8 mouse cellular contexts compared by ENCODE assay signal in the genomic region with DNA sequence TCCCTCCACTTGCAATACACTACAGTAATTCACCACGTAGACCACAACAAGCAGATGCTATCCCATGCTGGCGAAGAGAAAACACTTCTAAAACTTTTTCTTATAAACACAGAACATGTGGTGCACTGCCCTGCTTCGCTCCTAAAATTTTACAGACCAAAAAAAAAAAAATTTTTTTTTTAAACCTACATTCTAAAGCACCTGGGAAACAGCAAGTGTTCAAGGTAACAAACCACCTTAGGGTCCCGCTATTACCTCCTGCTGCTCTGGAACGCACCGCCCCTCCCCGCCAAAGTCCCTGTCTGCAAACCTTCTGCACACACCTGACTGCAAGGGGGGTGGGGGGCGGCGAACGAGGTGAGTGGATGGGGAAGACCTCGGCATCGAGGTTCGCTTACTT. TPM values are rescaled to one million over a fixed set of nuclear protein-coding genes. Genes with fewer than 3 reads are reported as not detected.
DNase-seq lines count a peak whose midpoint lies in the region; ATAC-seq and TF ChIP-seq lines count a peak whose summit lies in the region.

A gene (plus strand): TSS at position 301 of the 400 bp plus-strand sequence.

- no peak for ATAC-seq in erythroblast, adult 5-6 weeks (replicated peaks; ENCODE audit: low FRiP score, poor library complexity, severe bottlenecking)
- no peak for ATAC-seq in limb, embryonic 12.5 days (ENCODE audit: insufficient number of reproducible peaks, insufficient read depth, low FRiP score, low TSS enrichment, low read depth)

- no peaks in the 10 kb centered on the region for H3K9me3 ChIP-seq in limb, embryonic 12.5 days

- peaks cover 45% of the 10 kb centered on the region for H3K4me1 ChIP-seq in limb, embryonic 12.5 days (replicated peaks)
- no peaks in the 10 kb centered on the region for H3K4me1 ChIP-seq in olfactory bulb, adult 2 months (ENCODE audit: control insufficient read depth, insufficient read depth, low read length)

- WGBS in limb, embryonic 12.5 days = under 1% methylated on average over 13 of the region's 13 CpGs
- under 1% methylated on average over 13 of the region's 13 CpGs for WGBS in olfactory bulb, adult 2 months

- no peaks in the 10 kb centered on the region for H3K27me3 ChIP-seq in limb, embryonic 12.5 days

- H3K4me3 ChIP-seq in limb, embryonic 12.5 days (replicated peaks) = peak within 1 kb of the TSS; percentile 88
- H3K4me3 ChIP-seq in olfactory bulb, adult 2 months (ENCODE audit: insufficient read depth, low read depth, low read length) = peak within 1 kb of the TSS; percentile 87

- TF ChIP-seq POLR2A in olfactory bulb, adult 2 months (IDR thresholded peaks at IDR 0.05; ENCODE audit: insufficient read depth, low read depth, low read length) = no peak

- H3K9ac ChIP-seq in limb, embryonic 12.5 days (replicated peaks) = peak within 1 kb of the TSS; percentile 95

- intact Hi-C loops in heart, postnatal 14 days (cut with DNase I) = loop anchor here (2.0 kb wide), 1 partner anchor 74 kb away; a partner anchor contains a TSS

- no peak for DNase-seq in urinary bladder, adult 2 months (ENCODE audit: low spot score)
- no peak for DNase-seq in urinary bladder, postnatal 25 days (ENCODE audit: low spot score)
- DNase-seq in heart, postnatal 14 days = no peak
- no peak for DNase-seq in cerebellum, postnatal 10 days
- no peak for DNase-seq in kidney, adult 11 months

- no peaks in the 10 kb centered on the region for H3K36me3 ChIP-seq in limb, embryonic 12.5 days

- H3K27ac ChIP-seq in limb, embryonic 12.5 days = peak within 1 kb of the TSS; percentile 96
- peak within 1 kb of the TSS; percentile 97 for H3K27ac ChIP-seq in olfactory bulb, adult 2 months (ENCODE audit: insufficient read depth, low read depth, low read length)

- peak within 1 kb of the TSS; percentile 65 for H3K4me2 ChIP-seq in limb, embryonic 12.5 days

- TF ChIP-seq CTCF in olfactory bulb, adult 2 months (IDR thresholded peaks at IDR 0.05; ENCODE audit: insufficient read depth, low read depth, low read length) = no peak

RNA-seq across cellular contexts. Expression of the gene that starts here (rescaled TPM):
- polyA plus RNA-seq in urinary bladder, adult 2 months (2012; rRNA removed) = 83.9 and 91.5 TPM in 2 replicates
- 137 and 183 TPM in 2 replicates for total RNA-seq in erythroblast, adult 5-6 weeks (2015; ENCODE audit: low replicate concordance)
- 193 and 249 TPM in 2 replicates for total RNA-seq in erythroblast, adult 5-6 weeks (2017; ENCODE audit: low replicate concordance)
- 10 to 100 TPM; 56.4 to 61.4 TPM for total RNA-seq in heart, postnatal 14 days (2021)
- 89.2 and 95.8 TPM in 2 replicates for polyA plus RNA-seq in limb, embryonic 12.5 days (2016; fragmentation: Nextera tagmentation; extraction: Ambion mirVana)
- 217 TPM in 1 of 2 replicates, not detected in the other for polyA plus RNA-seq in olfactory bulb, adult 2 months (2012; ENCODE audit: insufficient read depth, insufficient read length, low replicate concordance, missing spikeins)
